Mouse (Mus musculus) Patski (cell line): ENCODE data around the gene Abr. TPM values are rescaled to one million over a fixed set of nuclear protein-coding genes. Genes with fewer than 3 reads are reported as not detected.

Experiments used
- ATAC-seq: fragments of 100-300 bp; one replicate; pipeline ENCODE4 v1.8.0; 2021
- CTCF ChIA-PET: fragments of 350-600 bp; sonication (Branson Sonifier 250); formaldehyde crosslinking; loops from one replicate; lab custom pipeline; 2022; ENCODE audit warnings: inconsistent platforms; lab: Charles Lee
- POLR2A ChIA-PET: fragments of 350-600 bp; sonication (Branson Sonifier 250); formaldehyde crosslinking; loops from one replicate; lab custom pipeline; 2022; ENCODE audit warnings: antibody characterized with exemption, inconsistent platforms; lab: Charles Lee
- DNase-seq: peaks from one replicate; pipeline ENCODE4 v3.0.0-alpha.2; 2011; ENCODE audit warnings: low read depth, low spot score
- H3K27me3 ChIP-seq: fragments of 371-371 bp; one replicate; pipeline ENCODE4 v1.5.1; 2021
- CTCF ChIP-seq: fragments of 100-300 bp; IDR thresholded peaks from one replicate; pipeline ENCODE4 v1.5.1; 2021
- in situ Hi-C: fragments of 300-500 bp; cut with MboI; formaldehyde crosslinking; loops from 3 replicates; pipeline ENCODE4 v1.11.1; 2018; ENCODE audit warnings: low pct_unique_long_range_greater_than_20kb, mixed read lengths
- polyA plus RNA-seq: library from polyadenylated mRNA; unstranded; gene quantifications from one replicate; pipeline ENCODE4 v1.2.3, GENCODE M21; 2021

Gene Abr
- polyA plus RNA-seq, 1 experiment from 2014 or later, result 136 TPM

DNA sequence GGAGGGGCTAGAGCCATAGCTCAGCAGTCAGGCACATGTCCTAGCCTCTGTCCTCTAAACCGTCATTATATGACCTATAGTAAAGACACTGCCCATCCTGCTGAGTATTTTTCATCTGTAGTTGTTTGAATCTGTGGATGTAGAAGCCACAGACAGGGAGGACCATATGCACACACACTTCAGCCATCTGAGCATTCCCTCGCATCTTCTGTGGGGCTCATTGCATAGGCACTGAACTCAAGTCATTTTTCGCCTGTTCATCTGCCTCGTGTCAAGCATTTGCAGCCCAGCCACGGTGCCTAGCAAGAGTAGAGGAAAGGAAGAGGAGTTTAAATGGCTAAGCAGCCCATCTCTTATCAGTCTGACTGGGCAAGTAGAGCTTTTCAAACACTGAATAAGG is 74.7 kb downstream of the Abr start:
- DNase-seq (no peak), ATAC-seq (no peak)
- ChIA-PET POLR2A (no interaction called here), CTCF (interaction anchor here (1.1 to 1.9 kb wide), 5 partner anchors 11 to 99 kb away, joined by 3 to 5 read pairs (median 4); partner anchors contain the start of gene Abr)
- no peak for TF ChIP-seq CTCF
- in situ Hi-C loops, result no loop called here
- H3K27me3 ChIP-seq, result no peaks in the 10 kb centered on the region

DNA sequence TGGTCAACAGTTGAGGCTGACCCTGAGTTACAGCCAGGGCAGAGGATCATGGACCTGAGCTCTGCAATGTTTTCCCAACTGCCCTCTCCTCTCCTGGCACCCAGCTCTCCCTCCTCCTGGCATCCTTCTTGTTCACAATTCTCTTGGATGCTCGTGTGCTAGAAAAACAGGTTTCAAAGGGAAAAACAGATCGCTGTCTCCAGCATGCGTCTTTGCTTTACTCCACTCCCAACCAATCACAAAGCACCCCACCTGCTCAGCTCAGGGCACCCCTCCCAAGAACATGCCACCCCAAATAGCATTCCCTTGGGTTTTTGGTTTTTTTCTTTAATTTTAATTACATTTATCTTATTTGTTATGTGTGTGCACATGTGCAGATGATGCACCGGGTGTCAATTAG is 75.7 kb downstream of the Abr start:
- no peaks in the 10 kb centered on the region for H3K27me3 ChIP-seq
- ChIA-PET CTCF (interaction anchor here (0.9 to 2.2 kb wide), 9 partner anchors 9 to 100 kb away, joined by 3 to 7 read pairs (median 4); partner anchors contain the start of gene Abr), POLR2A (interaction anchor here (1.6 kb wide), 2 partner anchors 23 to 41 kb away, joined by 4 read pairs; no protein-coding TSS in a partner anchor)
- no peak for TF ChIP-seq CTCF
- no peak for ATAC-seq
- in situ Hi-C loops, result no loop called here
- DNase-seq, result no peak

DNA sequence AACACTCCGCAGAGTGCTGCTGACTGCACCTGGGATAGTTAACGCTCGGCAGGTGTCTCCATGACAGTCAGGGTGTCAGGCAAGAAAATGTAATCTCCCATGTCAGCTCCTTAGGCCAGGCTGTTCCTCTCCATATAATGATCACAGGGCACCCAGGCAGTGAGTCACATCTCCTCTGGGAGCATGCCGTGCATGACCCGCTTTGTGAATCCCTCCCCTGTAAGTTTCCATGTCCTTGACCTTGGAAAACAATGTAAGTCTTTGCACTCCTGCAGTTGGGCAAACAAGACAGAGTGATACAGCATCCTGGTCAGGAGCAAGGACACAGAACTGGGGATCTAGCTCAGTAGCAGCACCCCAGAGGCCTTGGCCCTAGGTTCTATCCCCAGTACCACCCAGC is 78.8 kb downstream of the Abr start:
- TF ChIP-seq CTCF, result no peak
- CTCF ChIA-PET, result interaction anchor here (1.7 to 2.6 kb wide), 3 partner anchors 29 to 102 kb away, joined by 5 to 14 read pairs (median 7); no protein-coding TSS in a partner anchor
- in situ Hi-C loops, result no loop called here

DNA sequence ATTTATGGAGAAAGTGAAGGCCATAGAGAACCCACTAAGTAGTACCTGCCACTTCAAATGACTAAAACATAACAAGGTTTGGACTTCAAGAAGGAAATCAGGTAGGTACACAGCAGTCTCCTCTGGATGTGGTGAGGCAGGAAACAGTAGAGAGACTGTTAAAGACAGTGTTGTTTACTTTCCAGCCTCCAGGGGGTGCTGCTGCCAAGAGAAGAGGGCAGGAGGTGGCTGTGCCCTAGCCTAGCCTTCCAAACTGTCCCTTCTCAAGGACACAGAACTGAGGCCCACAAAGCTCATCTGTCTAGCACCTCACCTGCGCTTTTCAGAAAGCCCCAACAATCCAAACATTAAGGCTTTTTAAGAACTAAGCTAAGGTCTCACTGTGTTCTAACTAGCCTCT is 81.1 kb downstream of the Abr start:
- TF ChIP-seq CTCF, result peak; percentile 85
- ATAC-seq (peak; percentile 44), DNase-seq (no peak)
- no peaks in the 10 kb centered on the region for H3K27me3 ChIP-seq
- in situ Hi-C loops, result no loop called here
- POLR2A ChIA-PET, result interaction anchor here (1.5 kb wide), 1 partner anchor 37 kb away, joined by 6 read pairs; no protein-coding TSS in a partner anchor
- CTCF ChIA-PET, result interaction anchor here (0.8 to 2.6 kb wide), 14 partner anchors 8 to 105 kb away, joined by 3 to 14 read pairs (median 6); no protein-coding TSS in a partner anchor

More for the DNA sequence above, 78.8 kb downstream of the Abr start:
- POLR2A ChIA-PET, result no interaction called here
- no peaks in the 10 kb centered on the region for H3K27me3 ChIP-seq
- ATAC-seq, result peak; percentile 76
- peak; percentile 67 for DNase-seq

DNA sequence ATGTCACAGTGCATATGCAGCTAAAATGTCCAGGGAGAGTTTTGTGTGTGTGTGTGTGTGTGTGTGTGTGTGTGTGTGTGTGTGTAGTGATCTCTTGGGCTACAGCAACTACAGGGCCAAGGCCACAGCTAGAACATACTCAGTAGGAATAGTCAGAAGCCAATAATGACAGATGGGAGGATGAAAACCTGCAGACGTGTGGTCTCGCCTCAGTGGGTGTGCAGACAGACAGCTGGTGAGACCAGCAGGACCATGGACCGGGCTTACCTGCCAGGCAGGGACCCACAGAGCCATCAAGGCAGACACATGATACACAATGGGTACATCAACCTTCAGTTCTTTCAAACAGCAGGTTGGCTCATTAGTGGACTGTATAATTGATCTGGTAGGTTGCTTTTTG is 84.7 kb downstream of the Abr start:
- ATAC-seq (no peak), DNase-seq (no peak)
- TF ChIP-seq CTCF, result no peak
- H3K27me3 ChIP-seq, result no peaks in the 10 kb centered on the region
- ChIA-PET POLR2A (no interaction called here), CTCF (interaction anchor here (0.7 to 2.9 kb wide), 9 partner anchors 9 to 206 kb away, joined by 3 to 13 read pairs (median 4); partner anchors contain the start of gene Abr)
- in situ Hi-C loops, result no loop called here

DNA sequence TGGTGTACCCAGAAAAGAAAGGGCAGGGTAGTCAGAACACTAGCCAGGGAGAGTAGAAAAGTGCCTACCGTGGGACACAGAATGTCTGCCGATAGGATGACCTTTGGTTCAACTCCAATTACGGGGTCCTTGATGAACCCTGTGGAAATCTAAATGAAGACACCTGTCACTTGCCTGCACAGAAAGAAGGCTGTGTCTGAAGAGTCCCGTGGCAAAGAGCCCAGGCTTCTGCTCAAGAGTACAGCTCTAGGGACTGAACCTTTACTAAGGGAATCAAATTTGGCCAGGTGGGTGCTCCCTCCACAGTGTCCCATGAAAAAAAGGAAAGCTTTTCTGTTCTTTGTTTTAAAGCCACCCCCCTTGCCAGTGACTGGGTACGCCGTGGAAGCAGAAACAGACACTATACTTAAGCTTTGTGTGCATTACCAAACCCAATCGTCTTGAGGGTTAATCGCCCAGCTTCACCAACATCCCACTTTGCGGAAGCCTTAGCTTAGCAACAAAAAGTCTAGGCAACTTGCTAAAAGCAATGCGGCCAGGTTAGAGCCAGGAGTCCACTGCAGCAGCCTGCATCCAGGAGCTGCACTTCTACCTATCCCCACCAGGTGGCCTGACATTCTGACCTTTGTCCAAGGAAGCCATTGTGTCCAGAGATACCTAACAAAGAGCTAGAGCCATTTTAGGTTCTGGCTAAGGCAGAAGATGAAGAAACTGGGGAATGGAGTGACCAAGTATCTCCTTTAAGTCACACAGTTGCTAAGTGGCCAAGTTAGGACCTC is 85.3 kb downstream of the Abr start:
- no peak for ATAC-seq
- in situ Hi-C loops, result no loop called here
- no peak for DNase-seq
- no peak for TF ChIP-seq CTCF
- ChIA-PET POLR2A (interaction anchor here (0.7 to 1.2 kb wide), 2 partner anchors 13 to 93 kb away, joined by 4 read pairs; no protein-coding TSS in a partner anchor), CTCF (interaction anchor here (0.8 to 2.9 kb wide), 9 partner anchors 10 to 207 kb away, joined by 3 to 13 read pairs (median 4); partner anchors contain the start of gene Abr)
- H3K27me3 ChIP-seq, result no peaks in the 10 kb centered on the region

DNA sequence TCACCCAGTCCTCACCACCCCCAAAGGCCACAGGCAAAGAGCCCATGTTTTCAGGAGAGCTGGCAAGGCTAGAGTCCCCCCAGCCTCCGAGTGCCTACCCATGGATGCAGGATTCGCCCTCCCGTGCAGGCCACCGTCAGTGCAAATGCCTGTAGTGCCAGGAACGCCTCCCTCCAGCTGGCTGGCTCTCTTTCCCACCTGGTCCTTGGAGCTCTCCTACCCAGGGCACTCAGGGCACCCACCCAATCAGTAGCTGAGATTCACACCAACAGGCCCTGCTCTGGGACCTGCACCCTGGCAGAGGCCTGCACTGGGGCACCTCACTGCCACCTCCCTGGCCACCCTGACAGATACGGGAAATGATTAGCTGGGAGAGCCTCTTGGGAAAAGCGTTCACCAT is 90.1 kb downstream of the Abr start:
- no peak for TF ChIP-seq CTCF
- in situ Hi-C loops, result no loop called here
- ChIA-PET CTCF (interaction anchor here (1.9 to 8.4 kb wide), 3 partner anchors 9 to 114 kb away, joined by 6 to 62 read pairs (median 12); no protein-coding TSS in a partner anchor), POLR2A (interaction anchor here (0.5 kb wide), 1 partner anchor 118 kb away, joined by 6 read pairs; no protein-coding TSS in a partner anchor)
- DNase-seq, result no peak
- no peaks in the 10 kb centered on the region for H3K27me3 ChIP-seq
- no peak for ATAC-seq

DNA sequence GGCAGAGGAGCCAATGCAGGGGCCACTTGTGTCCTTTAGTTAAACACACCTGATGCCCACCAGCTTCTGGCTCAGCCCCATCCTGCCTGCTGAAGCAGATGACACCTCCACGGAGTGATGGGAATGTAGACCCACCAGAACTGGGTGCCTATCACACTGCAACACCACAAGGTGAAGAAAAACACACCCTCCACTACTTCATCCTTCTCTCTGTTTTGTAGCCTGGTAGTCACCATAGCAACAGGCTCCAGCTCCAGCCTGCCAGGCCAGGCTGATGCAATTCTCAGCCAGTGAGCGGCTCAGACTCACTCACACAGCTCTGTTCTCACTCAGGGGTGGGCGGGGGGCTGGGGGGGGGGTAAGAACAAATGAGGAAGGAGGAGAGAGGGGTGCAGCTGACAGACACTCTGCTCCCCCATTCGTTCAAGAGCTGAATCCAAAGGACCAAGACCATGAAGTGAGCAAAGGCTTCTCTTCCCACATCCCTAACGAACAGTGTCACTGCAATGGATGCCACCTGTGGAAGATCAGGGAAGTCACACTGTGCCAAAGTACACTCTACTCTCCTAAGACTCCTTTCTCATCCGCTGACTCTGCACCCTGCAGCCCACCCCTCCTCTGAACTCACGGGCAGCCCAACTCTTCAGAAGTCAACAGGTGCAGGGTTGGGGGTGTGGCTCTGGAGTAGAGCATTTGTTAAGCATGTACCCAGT is 91.0 kb downstream of the Abr start:
- CTCF ChIA-PET, result interaction anchor here (2.1 to 8.4 kb wide), 3 partner anchors 10 to 115 kb away, joined by 8 to 62 read pairs (median 12); no protein-coding TSS in a partner anchor
- TF ChIP-seq CTCF, result no peak
- ATAC-seq, result peak; percentile 63

DNA sequence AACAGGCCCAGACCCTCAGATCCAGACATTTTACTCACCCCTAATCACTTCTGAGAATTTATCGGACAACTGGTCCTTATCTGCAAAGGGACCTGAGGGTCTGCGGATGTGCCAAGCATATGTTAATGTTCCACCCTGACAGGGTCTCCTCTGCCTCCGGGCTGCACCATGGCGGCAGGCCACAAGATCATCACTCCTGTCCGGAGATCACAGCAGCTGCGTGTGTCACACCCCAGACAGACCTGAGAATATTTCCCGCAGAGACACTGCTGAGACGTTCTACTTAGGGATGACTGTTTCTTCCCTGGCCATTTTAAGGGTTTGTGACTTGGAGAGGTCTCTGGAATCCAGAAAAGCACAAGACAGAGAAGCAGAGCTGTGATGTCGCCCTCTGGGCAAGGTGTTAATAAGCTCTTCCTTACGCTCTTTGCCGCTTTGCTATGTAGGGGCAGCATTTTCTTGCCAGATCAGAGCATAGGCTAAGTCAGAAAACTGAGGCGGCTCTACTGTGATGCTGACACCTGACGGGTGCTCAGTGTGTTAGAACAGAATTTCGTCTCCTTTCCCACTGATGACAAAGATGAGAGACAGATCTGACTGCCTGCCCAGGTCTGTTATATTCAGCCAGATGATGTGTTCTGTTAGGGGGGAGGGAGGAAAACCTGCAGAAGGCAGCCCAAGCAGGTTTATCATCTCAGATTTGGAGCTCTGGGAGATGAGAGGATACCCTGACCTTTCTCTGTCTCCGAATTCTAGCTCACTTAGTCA is 91.8 kb downstream of the Abr start:
- ATAC-seq (no peak), DNase-seq (no peak)
- no peak for TF ChIP-seq CTCF
- in situ Hi-C loops, result no loop called here
- ChIA-PET POLR2A (interaction anchor here (1.3 kb wide), 1 partner anchor 92 kb away, joined by 3 read pairs; the partner anchor contains the start of gene Abr), CTCF (interaction anchor here (0.9 to 8.4 kb wide), 5 partner anchors 9 to 116 kb away, joined by 3 to 62 read pairs (median 8); no protein-coding TSS in a partner anchor)
- H3K27me3 ChIP-seq, result no peaks in the 10 kb centered on the region

More for the DNA sequence above, 91.0 kb downstream of the Abr start:
- POLR2A ChIA-PET, result no interaction called here
- in situ Hi-C loops, result no loop called here
- no peaks in the 10 kb centered on the region for H3K27me3 ChIP-seq
- DNase-seq, result no peak
